Mouse (Mus musculus) forebrain, embryonic 11.5 days (tissue): ENCODE measurements at regions not wholly inside any gene's neighbourhood (a gene's known extent, or its start where the extent isn't known, plus 50 kb on each side); places are given as distances from the start of the nearest gene placed in this dataset.

ENCODE experiments used
- ATAC-seq: fragments of 200-750 bp; cut with Nextera tagmentation; replicated peaks from 2 replicates; pipeline ENCODE4 v1.8.0; 2017; ENCODE audit warnings: moderate TSS enrichment; ENCODE audit not compliant: low FRiP score
- DNase-seq: peaks from one replicate; pipeline ENCODE4 v3.0.0-alpha.2; 2017; ENCODE audit warnings: low spot score
- H3K27ac ChIP-seq: fragments of 300-500 bp; sonication (generic); 2 replicates; pipeline ENCODE4 v1.5.1; 2014; ENCODE audit warnings: low read depth, low read length
- H3K27me3 ChIP-seq: fragments of 300-500 bp; sonication (generic); 2 replicates; pipeline ENCODE4 v1.6.1; 2014; ENCODE audit warnings: mild to moderate bottlenecking, low read length, mixed read lengths; ENCODE audit not compliant: control insufficient read depth, insufficient read depth
- H3K36me3 ChIP-seq: fragments of 300-500 bp; sonication (generic); 2 replicates; pipeline ENCODE4 v1.6.1; 2014; ENCODE audit warnings: mild to moderate bottlenecking, low read length, moderate library complexity, mixed read lengths; ENCODE audit not compliant: control insufficient read depth, insufficient read depth
- H3K4me1 ChIP-seq: fragments of 300-500 bp; sonication (generic); replicated peaks from 2 replicates; pipeline ENCODE4 v1.6.1; 2014; ENCODE audit warnings: low read length, mixed read lengths; ENCODE audit not compliant: control insufficient read depth, insufficient read depth
- H3K4me2 ChIP-seq: fragments of 300-500 bp; sonication (generic); 2 replicates; pipeline ENCODE4 v1.6.1; 2014; ENCODE audit warnings: low read depth, mild to moderate bottlenecking, low read length, moderate library complexity, mixed read lengths; ENCODE audit not compliant: severe bottlenecking
- H3K4me3 ChIP-seq: fragments of 300-500 bp; sonication (generic); 2 replicates; pipeline ENCODE4 v1.5.1; 2014; ENCODE audit warnings: low read depth, low read length
- H3K9ac ChIP-seq: fragments of 300-500 bp; sonication (generic); 2 replicates; pipeline ENCODE4 v1.6.1; 2014; ENCODE audit warnings: low read length
- H3K9me3 ChIP-seq: fragments of 300-500 bp; sonication (generic); 2 replicates; pipeline ENCODE4 v1.6.1; 2016; ENCODE audit warnings: low read length, mixed read lengths; ENCODE audit not compliant: control insufficient read depth
- WGBS: fragments of 180-500 bp; shearing (Covaris S2); extraction: QIAGEN DNeasy Blood & Tissue Kit; methylation state at CpG from one replicate; pipeline ENCODE4 v1.1.7; 2014; 5-methylcytosine and 5-hydroxymethylcytosine counted together

DNA sequence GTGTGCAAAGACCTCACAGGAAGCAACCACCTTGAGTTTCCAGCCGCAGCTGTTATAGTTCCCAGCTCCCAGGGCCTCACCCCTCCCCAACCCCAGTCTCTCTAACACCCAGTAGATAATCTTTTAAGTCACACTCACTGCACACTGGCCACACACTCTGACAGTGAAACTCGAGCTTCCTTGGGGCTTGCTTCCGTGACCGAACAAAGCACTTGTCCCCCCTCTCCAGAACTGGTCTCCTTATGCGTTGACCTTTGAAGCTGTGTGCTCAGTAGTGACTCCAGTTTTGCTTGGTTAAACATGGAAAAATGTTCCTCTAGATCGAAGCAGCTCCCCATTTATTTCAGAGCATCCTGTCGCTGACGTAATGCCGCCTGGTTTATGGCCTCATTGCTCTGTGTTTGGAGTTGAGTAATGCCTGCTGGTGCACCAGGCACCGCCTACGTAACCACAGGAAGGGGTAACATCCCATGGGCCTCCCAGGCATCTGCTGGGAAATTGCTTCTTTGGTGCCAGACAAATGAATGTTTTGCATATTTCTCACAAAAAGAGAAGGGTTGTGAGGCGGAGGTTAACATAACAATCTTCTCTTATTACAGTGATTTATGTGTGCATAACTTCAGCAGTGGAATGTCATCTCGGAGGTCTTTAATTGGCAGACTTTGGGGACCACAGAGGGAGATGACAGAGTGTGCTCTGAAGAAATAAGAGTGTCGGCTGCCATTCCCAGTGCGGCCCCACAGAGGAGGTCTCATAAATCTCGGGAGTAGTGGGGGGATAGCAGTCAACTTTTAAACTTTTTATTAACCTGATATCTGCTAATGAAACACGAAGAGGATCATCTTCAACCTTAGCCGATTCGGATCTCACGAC is 292.7 kb upstream of the Zfp507 start:
- ATAC-seq (no peak), DNase-seq (no peak)
- H3K4me1 ChIP-seq, result peaks cover 2% of the 10 kb centered on the region; the same call in 1 of the 2 replicates
- H3K4me3 ChIP-seq, result no peak overlapping the region
- no peaks in the 10 kb centered on the region for H3K36me3 ChIP-seq
- H3K9ac ChIP-seq, result no peak overlapping the region
- no peak overlapping the region for H3K27ac ChIP-seq
- no peaks in the 10 kb centered on the region for H3K27me3 ChIP-seq
- WGBS, result 80% methylated on average over 20 of the region's 20 CpGs
- no peak overlapping the region for H3K4me2 ChIP-seq
- H3K9me3 ChIP-seq, result no peaks in the 10 kb centered on the region

DNA sequence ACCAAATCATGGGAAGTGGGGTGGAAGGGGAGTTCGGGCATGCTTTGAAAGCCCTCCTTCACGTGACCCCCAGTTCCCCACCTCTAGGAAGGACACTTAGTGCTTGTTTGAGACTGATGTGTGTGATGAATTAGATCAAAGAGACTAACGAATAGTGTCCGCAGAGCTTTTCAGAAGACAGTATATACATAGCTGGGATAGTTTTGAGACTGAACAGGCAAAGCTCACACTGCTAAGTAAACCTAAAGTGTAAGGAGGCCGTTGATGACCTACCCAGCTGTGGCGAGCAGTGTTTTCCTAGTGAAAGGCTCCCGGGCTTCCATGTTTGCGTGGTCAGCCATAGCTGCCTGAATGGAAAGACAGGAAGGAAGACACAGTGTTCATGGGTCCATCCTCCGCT is 288.3 kb upstream of the Zfp507 start:
- no peak for DNase-seq
- Histone ChIP-seq H3K9me3 (no peaks in the 10 kb centered on the region), H3K36me3 (no peaks in the 10 kb centered on the region), H3K4me2 (no peak overlapping the region), H3K27ac (no peak overlapping the region), H3K9ac (no peak overlapping the region), H3K4me3 (no peak overlapping the region), H3K4me1 (peaks cover 3% of the 10 kb centered on the region; the same call in 1 of the 2 replicates), H3K27me3 (no peaks in the 10 kb centered on the region)
- WGBS, result 86% methylated on average over 9 of the region's 9 CpGs
- no peak for ATAC-seq

DNA sequence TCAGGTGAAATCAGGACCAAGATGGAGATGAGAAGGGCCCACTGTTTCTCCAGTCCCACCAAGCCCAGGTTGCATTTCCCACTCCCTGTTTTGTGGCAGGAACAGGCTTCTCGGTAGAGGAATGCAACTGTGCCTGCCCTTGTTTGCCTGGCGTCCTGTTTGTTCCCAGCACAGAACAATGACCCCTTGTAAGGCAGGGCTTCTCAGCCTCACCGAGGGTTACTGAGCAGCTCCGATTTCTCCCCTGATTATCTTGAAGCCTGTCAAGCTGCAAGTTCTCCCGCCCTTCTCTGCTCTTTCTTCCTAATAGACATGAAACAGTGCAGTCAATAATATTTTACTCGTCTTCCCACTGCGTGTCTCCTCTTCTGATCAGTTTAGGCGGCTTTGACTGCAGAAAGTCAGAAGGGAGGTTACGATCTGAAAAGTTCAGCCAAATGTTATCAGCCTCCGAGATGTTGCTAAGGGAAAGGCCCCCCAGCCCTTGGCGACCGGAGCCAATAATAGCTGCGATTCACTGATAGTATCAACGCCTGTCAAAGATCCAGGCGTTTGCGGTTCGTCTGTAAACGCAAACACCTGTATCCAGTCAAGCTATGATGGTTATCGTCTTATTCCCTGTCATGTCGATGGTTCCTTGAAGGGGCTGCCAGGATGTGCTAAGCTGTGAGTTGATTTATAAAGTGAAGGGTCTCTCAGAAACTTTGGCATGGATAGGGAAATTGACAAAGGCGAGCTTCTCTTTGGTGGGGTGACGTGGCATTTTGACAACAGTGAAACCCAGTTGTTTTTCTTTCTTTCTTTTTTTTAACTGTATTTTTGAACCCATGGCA is 287.7 kb upstream of the Zfp507 start:
- ATAC-seq, result no peak
- Histone ChIP-seq H3K4me2 (no peak overlapping the region), H3K27me3 (no peaks in the 10 kb centered on the region), H3K9me3 (no peaks in the 10 kb centered on the region), H3K27ac (no peak overlapping the region), H3K36me3 (no peaks in the 10 kb centered on the region), H3K4me1 (peaks cover 3% of the 10 kb centered on the region; the same call in 1 of the 2 replicates), H3K4me3 (no peak overlapping the region), H3K9ac (no peak overlapping the region)
- DNase-seq, result no peak
- WGBS, result 62% methylated on average over 22 of the region's 22 CpGs

DNA sequence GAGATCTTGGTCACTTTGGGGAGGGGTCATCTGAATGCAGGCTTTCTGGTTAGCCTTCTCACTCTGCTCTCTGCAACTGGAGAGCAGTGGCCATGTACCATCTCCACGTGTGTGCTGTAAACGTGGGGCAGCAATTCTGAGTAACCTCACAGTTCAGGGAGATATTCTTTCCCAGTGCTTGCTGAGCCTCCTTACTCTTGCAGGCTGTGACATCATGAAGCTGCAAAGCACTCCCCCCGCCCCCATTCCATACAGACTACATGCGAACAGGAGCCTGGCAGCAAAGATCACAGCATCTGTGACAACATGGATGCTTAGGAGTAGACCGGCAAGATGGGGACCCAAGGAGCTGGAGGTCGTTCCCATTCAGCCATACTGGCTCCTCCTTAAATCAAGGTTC is 284.8 kb upstream of the Zfp507 start:
- Histone ChIP-seq H3K4me2 (no peak overlapping the region), H3K27me3 (no peaks in the 10 kb centered on the region), H3K36me3 (no peaks in the 10 kb centered on the region), H3K4me3 (no peak overlapping the region), H3K4me1 (peaks cover 3% of the 10 kb centered on the region; the same call in 1 of the 2 replicates), H3K27ac (no peak overlapping the region), H3K9me3 (no peaks in the 10 kb centered on the region), H3K9ac (no peak overlapping the region)
- ATAC-seq (no peak), DNase-seq (no peak)
- 82% methylated on average over 6 of the region's 6 CpGs for WGBS

DNA sequence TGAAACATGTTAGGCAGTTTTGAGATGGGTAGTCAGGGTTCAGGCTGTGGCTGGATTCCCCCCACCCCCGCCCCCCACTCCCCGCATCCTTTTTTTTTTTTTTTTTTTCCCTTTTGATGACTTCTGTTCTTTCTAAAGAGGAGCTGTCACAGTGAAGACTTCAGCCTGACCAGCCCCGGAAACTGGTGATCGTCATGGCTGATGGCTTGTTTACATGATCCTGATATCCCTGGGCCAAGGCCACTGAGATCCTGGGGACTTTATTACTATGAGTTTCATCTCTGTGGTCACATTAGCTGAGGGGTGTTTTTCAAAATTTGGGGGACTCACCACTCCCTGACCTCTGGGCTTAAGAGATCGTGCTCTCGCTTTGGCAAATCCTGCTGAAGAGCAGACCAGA is 275.9 kb upstream of the Zfp507 start:
- 67% methylated on average over 6 of the region's 6 CpGs for WGBS
- Histone ChIP-seq H3K9ac (no peak overlapping the region), H3K27ac (no peak overlapping the region), H3K36me3 (no peaks in the 10 kb centered on the region), H3K4me3 (no peak overlapping the region), H3K9me3 (no peaks in the 10 kb centered on the region), H3K4me2 (no peak overlapping the region), H3K4me1 (peaks cover 2% of the 10 kb centered on the region; the same call in 1 of the 2 replicates), H3K27me3 (0 out of 2 replicates have a peak, but pooled peaks cover 2% of the 10 kb centered on the region)
- no peak for DNase-seq
- ATAC-seq, result no peak

DNA sequence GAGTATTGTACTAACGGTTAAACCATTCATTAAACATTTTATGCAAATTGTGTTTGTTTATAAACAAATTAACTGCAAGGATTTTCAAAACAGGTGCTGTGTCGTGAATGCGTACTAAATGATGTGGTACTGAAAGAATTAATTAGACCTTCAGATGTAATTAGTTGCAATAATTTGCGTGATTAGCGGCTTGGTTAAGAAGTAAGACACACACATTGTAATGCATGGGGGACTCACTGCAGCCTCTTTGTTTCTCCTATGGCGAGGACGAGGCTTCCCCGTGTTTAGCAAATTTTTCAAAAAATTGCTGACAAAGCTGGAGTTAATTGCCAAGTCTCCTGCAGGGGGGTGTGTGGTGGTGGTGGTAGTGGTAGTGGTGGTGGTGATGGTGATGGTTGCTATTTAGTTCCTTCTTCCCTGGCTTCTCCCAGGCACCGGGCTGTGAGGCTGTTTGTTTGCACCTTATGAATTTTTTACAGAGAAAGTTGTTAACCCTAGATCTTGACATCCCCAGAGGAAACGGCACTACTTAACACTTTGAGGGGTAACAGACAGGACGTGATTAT is 275.4 kb upstream of the Zfp507 start:
- H3K4me2 ChIP-seq, result no peak overlapping the region
- 47% methylated on average over 11 of the region's 11 CpGs for WGBS
- no peak overlapping the region for H3K4me3 ChIP-seq
- no peaks in the 10 kb centered on the region for H3K9me3 ChIP-seq
- 0 out of 2 replicates have a peak, but pooled peaks cover 2% of the 10 kb centered on the region for H3K27me3 ChIP-seq
- DNase-seq, result peak; percentile 61
- H3K4me1 ChIP-seq, result peaks cover 2% of the 10 kb centered on the region; the same call in 1 of the 2 replicates
- no peaks in the 10 kb centered on the region for H3K36me3 ChIP-seq
- no peak overlapping the region for H3K27ac ChIP-seq
- H3K9ac ChIP-seq, result no peak overlapping the region
- ATAC-seq, result 0 out of 2 replicates have a peak, but pooled peaks have one; percentile 39

DNA sequence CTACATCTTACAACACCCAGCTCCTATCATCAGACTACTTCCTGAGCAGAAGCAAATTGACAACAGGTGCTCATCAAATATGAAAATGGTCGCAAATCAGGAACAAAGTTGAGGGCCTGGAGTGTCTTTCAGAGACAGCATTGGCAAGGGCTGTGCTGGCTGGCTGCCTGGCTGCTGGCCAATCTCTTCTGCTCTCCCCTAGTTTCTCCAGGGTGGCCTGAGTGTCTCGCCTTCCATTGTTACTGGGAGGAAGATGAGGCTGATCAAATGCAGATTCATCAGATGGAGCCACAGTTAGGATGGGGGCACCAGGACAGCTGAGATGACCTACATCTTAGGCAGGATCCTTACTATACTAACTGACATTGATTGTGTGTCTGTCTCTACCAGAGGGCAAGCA is 274.5 kb upstream of the Zfp507 start:
- H3K27me3 ChIP-seq, result 0 out of 2 replicates have a peak, but pooled peaks cover 2% of the 10 kb centered on the region
- H3K4me3 ChIP-seq, result no peak overlapping the region
- H3K9me3 ChIP-seq, result no peaks in the 10 kb centered on the region
- peaks cover 2% of the 10 kb centered on the region; the same call in 1 of the 2 replicates for H3K4me1 ChIP-seq
- no peak overlapping the region for H3K9ac ChIP-seq
- DNase-seq, result no peak
- no peak for ATAC-seq
- H3K27ac ChIP-seq, result no peak overlapping the region
- 64% methylated on average over 2 of the region's 2 CpGs for WGBS
- no peaks in the 10 kb centered on the region for H3K36me3 ChIP-seq
- H3K4me2 ChIP-seq, result no peak overlapping the region

DNA sequence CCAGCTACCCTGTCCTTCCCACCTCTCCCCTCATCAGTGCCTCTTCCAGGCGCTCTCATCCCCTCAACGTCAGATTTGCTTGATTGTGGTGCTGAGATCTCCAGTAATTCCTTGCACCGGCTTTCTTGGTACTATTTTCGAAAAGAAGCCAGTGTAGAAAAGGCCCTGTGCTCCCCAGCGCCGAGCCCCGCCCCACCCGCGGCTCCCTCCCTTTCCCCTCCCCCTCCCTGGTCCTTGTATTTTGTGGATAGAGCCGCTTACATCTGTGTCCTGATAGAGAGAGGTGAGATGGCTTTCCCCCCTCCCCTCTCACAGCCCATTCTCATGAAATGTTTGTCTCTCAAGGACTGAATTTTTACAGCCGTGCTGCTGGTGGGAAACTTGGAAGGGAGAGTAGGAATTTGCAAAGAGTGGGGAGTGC is 273.2 kb upstream of the Zfp507 start:
- Histone ChIP-seq H3K4me1 (peaks cover 2% of the 10 kb centered on the region; the same call in 1 of the 2 replicates), H3K4me3 (no peak overlapping the region), H3K36me3 (no peaks in the 10 kb centered on the region), H3K4me2 (peak overlapping the region; percentile 31), H3K27me3 (0 out of 2 replicates have a peak, but pooled peaks cover 2% of the 10 kb centered on the region), H3K27ac (no peak overlapping the region), H3K9ac (peak overlapping the region; percentile 17; the same call in 1 of the 2 replicates), H3K9me3 (no peaks in the 10 kb centered on the region)
- WGBS, result 3% methylated on average over 11 of the region's 11 CpGs
- DNase-seq (peak; percentile 63), ATAC-seq (no peak)
